Mouse (Mus musculus): ENCODE measurements around the gene Usp40. TPM values are rescaled to one million over a fixed set of nuclear protein-coding genes. Genes with fewer than 3 reads are reported as not detected.

Usp40 gene
- polyA plus RNA-seq, 1 experiment from 2014 or later: 20.4 TPM

DNA sequence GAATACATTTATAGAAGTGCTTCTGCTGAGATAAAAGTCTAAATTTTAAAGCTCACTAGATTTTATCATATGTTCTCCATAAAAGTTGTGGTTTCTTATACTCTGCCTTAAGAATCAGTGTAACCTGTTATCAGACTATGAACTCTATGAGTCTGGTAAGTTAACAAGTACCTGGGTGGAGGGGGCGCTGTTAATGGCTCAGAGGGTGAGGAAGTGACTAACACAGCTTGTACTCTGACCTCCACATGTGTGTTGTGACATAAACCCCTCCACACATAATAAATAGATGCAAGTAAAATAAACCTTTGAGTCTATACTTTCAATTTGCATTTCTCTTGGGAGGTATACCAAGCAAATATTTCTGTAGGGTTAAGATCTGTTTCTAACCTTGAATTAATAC lies 97.9 kb downstream of the Usp40 start:
- Histone ChIP-seq H3K4me2 (no peak overlapping the region), H3K27me3 (replicated peaks) (no peaks in the 10 kb centered on the region), H3K9me3 (replicated peaks) (no peaks in the 10 kb centered on the region), H3K27ac (replicated peaks) (no peak overlapping the region), H3K36me3 (no peaks in the 10 kb centered on the region), H3K4me1 (no peaks in the 10 kb centered on the region), H3K9ac (replicated peaks) (no peak overlapping the region), H3K4me3 (replicated peaks) (no peak overlapping the region)
- no peak for ATAC-seq (ENCODE audit: low FRiP score)
- 84% methylated on average over 1 of the region's 1 CpGs for WGBS

DNA sequence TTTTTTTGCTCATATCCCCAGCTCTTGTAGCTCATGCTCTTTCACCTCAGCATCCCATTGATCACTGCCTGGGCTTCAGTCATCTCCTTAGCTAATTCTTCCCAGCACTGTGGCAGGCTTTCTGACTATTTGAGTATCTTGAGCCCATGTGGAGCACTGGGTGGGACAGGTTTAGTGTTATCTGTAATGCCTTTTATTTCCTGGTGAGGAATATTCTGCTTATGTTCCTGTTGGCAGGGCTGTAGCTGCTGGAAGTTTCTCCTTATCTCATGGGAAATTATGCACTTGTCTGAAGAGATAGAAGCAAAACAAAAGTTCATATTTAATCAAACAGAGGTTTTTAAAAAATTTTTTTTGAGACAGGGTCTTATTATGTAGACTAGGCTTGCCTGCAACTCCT lies 98.8 kb downstream of the Usp40 start:
- Histone ChIP-seq H3K36me3 (no peaks in the 10 kb centered on the region), H3K4me1 (no peaks in the 10 kb centered on the region), H3K27me3 (replicated peaks) (no peaks in the 10 kb centered on the region), H3K27ac (replicated peaks) (no peak overlapping the region), H3K9ac (replicated peaks) (no peak overlapping the region), H3K4me3 (replicated peaks) (no peak overlapping the region), H3K9me3 (replicated peaks) (no peaks in the 10 kb centered on the region), H3K4me2 (no peak overlapping the region)
- no peak for ATAC-seq (ENCODE audit: low FRiP score)

DNA sequence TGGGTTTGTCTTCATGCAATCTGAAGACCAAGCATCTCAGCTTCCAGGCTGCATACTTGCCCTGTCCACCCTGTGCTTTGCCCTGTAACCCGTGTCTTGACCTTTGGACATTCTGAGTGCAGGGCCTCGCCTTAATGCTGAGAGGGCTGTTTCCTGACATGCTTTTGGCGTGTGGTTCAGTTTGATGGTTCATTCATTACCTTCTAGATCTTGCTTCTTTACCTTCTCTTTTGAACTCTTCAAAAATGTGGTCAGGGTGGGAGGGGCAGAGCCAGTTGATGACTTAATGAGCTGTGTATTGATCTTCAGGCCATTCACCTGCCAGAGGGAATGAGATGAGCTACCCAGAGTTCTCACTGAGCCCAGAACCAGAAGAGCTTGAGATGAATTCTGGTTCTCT lies 99.6 kb downstream of the Usp40 start:
- Histone ChIP-seq H3K4me1 (no peaks in the 10 kb centered on the region), H3K4me3 (replicated peaks) (no peak overlapping the region), H3K9ac (replicated peaks) (no peak overlapping the region), H3K9me3 (replicated peaks) (no peaks in the 10 kb centered on the region), H3K27ac (replicated peaks) (no peak overlapping the region), H3K27me3 (replicated peaks) (no peaks in the 10 kb centered on the region), H3K4me2 (no peak overlapping the region), H3K36me3 (no peaks in the 10 kb centered on the region)
- ATAC-seq (ENCODE audit: low FRiP score): no peak
- 84% methylated on average over 3 of the region's 3 CpGs for WGBS

DNA sequence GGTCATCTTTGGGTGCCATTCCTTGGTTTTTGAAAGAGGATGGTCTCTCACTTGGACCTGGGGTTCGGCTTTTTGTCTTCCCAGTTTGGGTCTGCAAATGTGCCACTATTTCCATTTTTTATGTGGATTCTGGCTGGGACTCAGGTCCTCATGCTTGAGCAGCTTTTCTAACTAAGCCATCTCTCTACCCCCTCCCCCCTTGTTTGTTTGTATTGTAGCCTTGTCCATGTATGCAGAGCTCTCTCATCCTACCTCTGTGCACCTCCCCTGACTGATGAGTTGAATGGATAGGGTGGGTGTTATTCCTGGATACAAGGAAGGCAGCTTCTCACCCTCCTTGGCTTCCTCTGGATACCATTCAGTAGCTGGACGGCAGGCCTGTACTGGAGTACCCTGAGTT lies 100.3 kb downstream of the Usp40 start:
- no peaks in the 10 kb centered on the region for H3K4me1 ChIP-seq
- no peaks in the 10 kb centered on the region for H3K36me3 ChIP-seq
- no peak overlapping the region for H3K4me2 ChIP-seq
- 98% methylated on average over 2 of the region's 2 CpGs for WGBS
- no peak overlapping the region for H3K27ac ChIP-seq (replicated peaks)
- H3K27me3 ChIP-seq (replicated peaks): no peaks in the 10 kb centered on the region
- no peak overlapping the region for H3K9ac ChIP-seq (replicated peaks)
- no peak overlapping the region for H3K4me3 ChIP-seq (replicated peaks)
- no peak for ATAC-seq (ENCODE audit: low FRiP score)
- no peaks in the 10 kb centered on the region for H3K9me3 ChIP-seq (replicated peaks)

DNA sequence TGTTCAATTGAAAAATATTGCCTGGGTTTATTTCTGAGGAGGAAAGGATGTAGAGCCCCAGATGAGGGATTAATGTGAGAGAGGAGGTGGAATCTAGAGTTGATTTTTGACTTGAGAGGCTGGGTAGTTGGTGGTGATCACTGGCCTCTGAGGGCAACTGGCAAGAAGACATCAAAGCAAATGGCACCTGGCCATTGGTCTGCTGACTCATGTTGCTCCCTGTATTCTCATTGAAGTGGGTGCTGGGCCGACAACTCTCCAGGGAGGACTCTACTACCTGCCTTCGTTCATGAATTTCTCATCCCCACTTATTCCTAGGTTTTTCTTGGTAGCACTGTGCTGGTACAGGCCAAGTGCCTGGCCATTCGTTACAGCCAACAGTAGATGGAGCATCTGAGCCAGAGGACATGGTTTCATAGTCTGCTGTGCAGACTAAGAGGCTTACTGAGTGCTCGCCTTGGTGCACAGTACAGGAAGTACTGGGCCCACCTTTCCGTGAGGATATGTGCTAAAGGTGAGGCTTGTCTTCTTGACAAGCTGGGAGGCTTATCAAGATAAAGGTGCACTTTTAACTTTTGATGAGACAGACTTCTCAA lies 101.9 kb downstream of the Usp40 start:
- 91% methylated on average over 5 of the region's 5 CpGs for WGBS
- Histone ChIP-seq H3K27ac (replicated peaks) (no peak overlapping the region), H3K9me3 (replicated peaks) (no peaks in the 10 kb centered on the region), H3K9ac (replicated peaks) (no peak overlapping the region), H3K4me3 (replicated peaks) (no peak overlapping the region), H3K27me3 (replicated peaks) (no peaks in the 10 kb centered on the region), H3K36me3 (no peaks in the 10 kb centered on the region), H3K4me2 (no peak overlapping the region), H3K4me1 (no peaks in the 10 kb centered on the region)
- no peak for ATAC-seq (ENCODE audit: low FRiP score)

- Histone ChIP-seq H3K36me3 (no peaks in the 10 kb centered on the region), H3K9ac (replicated peaks) (no peak overlapping the region), H3K4me2 (no peak overlapping the region), H3K4me3 (replicated peaks) (no peak overlapping the region), H3K9me3 (replicated peaks) (no peaks in the 10 kb centered on the region), H3K4me1 (no peaks in the 10 kb centered on the region), H3K27ac (replicated peaks) (no peak overlapping the region), H3K27me3 (replicated peaks) (no peaks in the 10 kb centered on the region)
- no peak for ATAC-seq (ENCODE audit: low FRiP score)
These were observed 106.2 kb downstream of the Usp40 start for GRCm38 (mm10) chr1:87902186-87902585.

GRCm38 (mm10) chr1:87900979-87901378 lies 107.4 kb downstream of the Usp40 start:
- H3K4me2 ChIP-seq: no peak overlapping the region
- H3K9ac ChIP-seq (replicated peaks): no peak overlapping the region
- H3K36me3 ChIP-seq: no peaks in the 10 kb centered on the region
- no peak for ATAC-seq (ENCODE audit: low FRiP score)
- 97% methylated on average over 6 of the region's 6 CpGs for WGBS
- H3K27ac ChIP-seq (replicated peaks): no peak overlapping the region
- no peaks in the 10 kb centered on the region for H3K27me3 ChIP-seq (replicated peaks)
- H3K9me3 ChIP-seq (replicated peaks): no peaks in the 10 kb centered on the region
- H3K4me1 ChIP-seq: no peaks in the 10 kb centered on the region
- H3K4me3 ChIP-seq (replicated peaks): no peak overlapping the region

- ATAC-seq (ENCODE audit: low FRiP score): no peak
- Histone ChIP-seq H3K4me1 (no peaks in the 10 kb centered on the region), H3K36me3 (no peaks in the 10 kb centered on the region), H3K9ac (replicated peaks) (no peak overlapping the region), H3K9me3 (replicated peaks) (no peaks in the 10 kb centered on the region), H3K4me3 (replicated peaks) (no peak overlapping the region), H3K27ac (replicated peaks) (no peak overlapping the region), H3K4me2 (no peak overlapping the region), H3K27me3 (replicated peaks) (no peaks in the 10 kb centered on the region)
- 90% methylated on average over 2 of the region's 2 CpGs for WGBS
These were observed 108.7 kb downstream of the Usp40 start for GRCm38 (mm10) chr1:87899701-87900100.

- WGBS: 92% methylated on average over 2 of the region's 2 CpGs
- H3K27ac ChIP-seq (replicated peaks): no peak overlapping the region
- H3K4me3 ChIP-seq (replicated peaks): no peak overlapping the region
- H3K36me3 ChIP-seq: no peaks in the 10 kb centered on the region
- ATAC-seq (ENCODE audit: low FRiP score): no peak
- no peaks in the 10 kb centered on the region for H3K4me1 ChIP-seq
- no peak overlapping the region for H3K9ac ChIP-seq (replicated peaks)
- H3K27me3 ChIP-seq (replicated peaks): no peaks in the 10 kb centered on the region
- no peak overlapping the region for H3K4me2 ChIP-seq
- H3K9me3 ChIP-seq (replicated peaks): no peaks in the 10 kb centered on the region
These were observed 111.4 kb downstream of the Usp40 start for GRCm38 (mm10) chr1:87896921-87897320.

Small RNAs within 50 kb of the gene (microRNA-seq; reads per million reads assigned to microRNA genes)
- not detected for gene Gm25198

Other genes starting within 250 kb of the Usp40 start
- 2.1 and 2.7 TPM in 2 replicates for gene Sag, start 204.9 kb downstream of the Usp40 start, polyA plus RNA-seq (2015; fragmentation: Nextera tagmentation; extraction: Ambion mirVana)
- gene Dgkd, start 155.3 kb downstream of the Usp40 start, polyA plus RNA-seq (2015; fragmentation: Nextera tagmentation; extraction: Ambion mirVana): 40.7 and 45.4 TPM in 2 replicates
- gene Ugt1a10, start 46.8 kb upstream of the Usp40 start, polyA plus RNA-seq (2015; fragmentation: Nextera tagmentation; extraction: Ambion mirVana): not detected in 2 replicates
- 0.12 TPM in 1 of 2 replicates, not detected in the other for gene Ugt1a9, start 62.2 kb upstream of the Usp40 start, polyA plus RNA-seq (2015; fragmentation: Nextera tagmentation; extraction: Ambion mirVana)
- not detected in 2 replicates for gene Ugt1a8, start 79.3 kb upstream of the Usp40 start, polyA plus RNA-seq (2015; fragmentation: Nextera tagmentation; extraction: Ambion mirVana)
- gene Ugt1a7c, start 86.5 kb upstream of the Usp40 start, polyA plus RNA-seq (2015; fragmentation: Nextera tagmentation; extraction: Ambion mirVana): 1.5 and 3.7 TPM in 2 replicates
- 0.10 TPM in 1 of 2 replicates, not detected in the other for gene Ugt1a6b, start 94.7 kb upstream of the Usp40 start, polyA plus RNA-seq (2015; fragmentation: Nextera tagmentation; extraction: Ambion mirVana)
- 1.7 and 1.9 TPM in 2 replicates for gene Ugt1a6a, start 126.3 kb upstream of the Usp40 start, polyA plus RNA-seq (2015; fragmentation: Nextera tagmentation; extraction: Ambion mirVana)
- gene Ugt1a5, start 157.5 kb upstream of the Usp40 start, polyA plus RNA-seq (2015; fragmentation: Nextera tagmentation; extraction: Ambion mirVana): not detected in 2 replicates
- not detected in 2 replicates for gene Ugt1a2, start 192.1 kb upstream of the Usp40 start, polyA plus RNA-seq (2015; fragmentation: Nextera tagmentation; extraction: Ambion mirVana)
- 11.9 and 13.7 TPM in 2 replicates for gene Dnajb3, start 197.2 kb upstream of the Usp40 start, polyA plus RNA-seq (2015; fragmentation: Nextera tagmentation; extraction: Ambion mirVana)
- gene Ugt1a1, start 203.4 kb upstream of the Usp40 start, polyA plus RNA-seq (2015; fragmentation: Nextera tagmentation; extraction: Ambion mirVana): 0.34 TPM in 1 of 2 replicates, not detected in the other
- gene Mroh2a, start 218.4 kb upstream of the Usp40 start, polyA plus RNA-seq (2015; fragmentation: Nextera tagmentation; extraction: Ambion mirVana): 0.41 and 0.69 TPM in 2 replicates

Data from neural tube, embryonic 15.5 days (tissue).